Mouse (Mus musculus) kidney, embryonic 15.5 days (tissue): Measurements from ENCODE around the gene Igsf11. TPM values are rescaled to one million over a fixed set of nuclear protein-coding genes. Genes with fewer than 3 reads are reported as not detected.
A peak's percentile ranks its signal among the peaks of the same experiment; 100 is the strongest.

Experiments
- ATAC-seq: fragments of 200-750 bp; cut with Nextera tagmentation; replicated peaks from 2 replicates; pipeline ENCODE4 v1.8.0; 2017; ENCODE audit warnings: moderate TSS enrichment; ENCODE audit not compliant: low FRiP score
- H3K27ac ChIP-seq: fragments of 300-500 bp; sonication (generic); 2 replicates; pipeline ENCODE4 v1.5.1; 2015; ENCODE audit warnings: mild to moderate bottlenecking, inconsistent platforms
- H3K27me3 ChIP-seq: fragments of 300-500 bp; sonication (generic); 2 replicates; pipeline ENCODE4 v1.6.1; 2015; ENCODE audit warnings: inconsistent platforms
- H3K36me3 ChIP-seq: fragments of 300-500 bp; sonication (generic); 2 replicates; pipeline ENCODE4 v1.6.1; 2015; ENCODE audit warnings: inconsistent platforms
- H3K4me1 ChIP-seq: fragments of 300-500 bp; sonication (generic); 2 replicates; pipeline ENCODE4 v1.6.1; 2015; ENCODE audit warnings: inconsistent platforms
- H3K4me2 ChIP-seq: fragments of 300-500 bp; sonication (generic); 2 replicates; pipeline ENCODE4 v1.6.1; 2015; ENCODE audit warnings: moderate library complexity, mild to moderate bottlenecking, inconsistent platforms
- H3K4me3 ChIP-seq: fragments of 300-500 bp; sonication (generic); replicated peaks from 2 replicates; pipeline ENCODE4 v1.5.1; 2015; ENCODE audit warnings: mild to moderate bottlenecking, inconsistent platforms
- H3K9ac ChIP-seq: fragments of 300-500 bp; sonication (generic); 2 replicates; pipeline ENCODE4 v1.6.1; 2015; ENCODE audit warnings: mild to moderate bottlenecking, inconsistent platforms
- H3K9me3 ChIP-seq: fragments of 300-500 bp; sonication (generic); replicated peaks from 2 replicates; pipeline ENCODE4 v1.6.1; 2016; ENCODE audit warnings: inconsistent platforms
- WGBS: fragments of 180-500 bp; shearing (Covaris S2); methylation state at CpG from one replicate; pipeline ENCODE4 v1.1.7; 2015; ENCODE audit warnings: mixed read lengths; 5-methylcytosine and 5-hydroxymethylcytosine counted together
- polyA plus RNA-seq: library from polyadenylated mRNA; unstranded; fragments of >200 nt; fragmentation: Nextera tagmentation; extraction: Ambion mirVana; gene quantifications from 2 replicates; pipeline ENCODE4 v1.2.1, GENCODE M21; 2015

Igsf11 gene
- polyA plus RNA-seq, 1 experiment from 2014 or later: 2.1 TPM

DNA sequence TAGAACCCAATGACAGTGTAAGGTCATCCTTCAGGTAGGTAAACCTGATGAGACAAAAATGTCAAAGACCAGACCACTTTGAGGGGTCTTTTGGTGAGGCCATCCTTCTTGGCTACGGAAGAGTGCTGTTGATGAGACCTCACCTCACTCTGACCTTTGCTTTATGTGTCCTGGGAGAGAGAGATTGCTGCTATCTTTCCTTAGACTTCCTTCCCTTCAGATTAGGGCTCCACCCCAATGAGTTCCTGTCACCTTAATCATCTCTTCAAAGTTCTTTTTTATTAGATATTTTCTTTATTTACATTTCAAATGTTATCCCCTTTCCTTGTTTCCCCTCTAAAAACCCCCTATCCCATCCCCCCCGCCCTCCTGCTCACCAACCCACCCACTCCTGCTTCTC is 161.3 kb downstream of the Igsf11 start:
- Histone ChIP-seq H3K4me2 (no peak overlapping the region), H3K27ac (no peak overlapping the region), H3K27me3 (peaks cover 27% of the 10 kb centered on the region), H3K9ac (no peak overlapping the region), H3K36me3 (no peaks in the 10 kb centered on the region), H3K4me1 (peaks cover 5% of the 10 kb centered on the region; the same call in 1 of the 2 replicates), H3K9me3 (no peaks in the 10 kb centered on the region), H3K4me3 (no peak overlapping the region)
- WGBS: 74% methylated on average over 2 of the region's 2 CpGs
- ATAC-seq: no peak

DNA sequence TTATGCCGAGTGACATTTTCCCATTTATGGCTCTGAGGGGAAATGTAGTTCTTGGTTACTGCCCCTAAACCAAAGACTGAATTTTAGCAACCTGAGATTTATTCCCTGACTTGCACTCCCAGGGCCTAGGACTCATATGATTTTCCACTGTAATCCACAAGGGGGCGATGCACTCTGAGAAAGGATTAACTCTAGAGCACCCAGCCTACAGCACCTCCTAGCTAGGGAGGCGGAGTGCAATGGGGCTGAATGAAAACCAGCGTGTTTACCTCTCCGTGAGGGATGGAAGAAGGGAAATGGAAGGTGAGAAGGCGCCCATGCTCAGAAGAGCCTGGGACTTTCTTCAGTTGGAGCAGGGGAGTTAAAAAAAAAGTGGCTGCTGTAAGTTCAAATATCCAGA is 163.6 kb downstream of the Igsf11 start:
- Histone ChIP-seq H3K27me3 (peaks cover 27% of the 10 kb centered on the region), H3K4me2 (no peak overlapping the region), H3K4me1 (peaks cover 5% of the 10 kb centered on the region; the same call in 1 of the 2 replicates), H3K9ac (no peak overlapping the region), H3K9me3 (no peaks in the 10 kb centered on the region), H3K27ac (no peak overlapping the region), H3K36me3 (no peaks in the 10 kb centered on the region), H3K4me3 (no peak overlapping the region)
- ATAC-seq: peak; percentile 63
- 27% methylated on average over 6 of the region's 6 CpGs for WGBS

DNA sequence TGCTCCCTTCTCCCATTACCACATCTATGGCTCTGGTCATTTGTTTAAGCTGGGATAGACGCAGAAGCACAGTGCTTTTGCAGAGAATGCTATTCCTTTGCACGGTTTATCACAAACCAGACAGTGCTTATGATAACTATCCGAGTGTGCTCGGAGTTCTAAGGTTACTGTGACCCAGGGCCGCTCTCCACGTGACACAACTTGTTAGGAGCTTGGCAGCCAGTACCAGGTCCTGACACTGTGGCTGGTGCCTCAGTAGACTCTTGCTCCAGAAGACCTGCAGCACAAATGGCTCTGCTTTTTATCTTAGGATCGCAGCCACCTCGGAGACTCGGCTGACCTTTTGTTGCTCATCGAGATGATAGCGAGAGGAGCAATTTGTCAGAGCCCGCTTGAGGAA is 164.5 kb downstream of the Igsf11 start:
- ATAC-seq: no peak
- WGBS: 27% methylated on average over 12 of the region's 12 CpGs
- no peaks in the 10 kb centered on the region for H3K9me3 ChIP-seq
- H3K36me3 ChIP-seq: no peaks in the 10 kb centered on the region
- H3K4me2 ChIP-seq: peak overlapping the region; percentile 19; the same call in 1 of the 2 replicates
- H3K4me1 ChIP-seq: peaks cover 5% of the 10 kb centered on the region; the same call in 1 of the 2 replicates
- no peak overlapping the region for H3K27ac ChIP-seq
- H3K9ac ChIP-seq: no peak overlapping the region
- no peak overlapping the region for H3K4me3 ChIP-seq
- H3K27me3 ChIP-seq: peaks cover 20% of the 10 kb centered on the region

DNA sequence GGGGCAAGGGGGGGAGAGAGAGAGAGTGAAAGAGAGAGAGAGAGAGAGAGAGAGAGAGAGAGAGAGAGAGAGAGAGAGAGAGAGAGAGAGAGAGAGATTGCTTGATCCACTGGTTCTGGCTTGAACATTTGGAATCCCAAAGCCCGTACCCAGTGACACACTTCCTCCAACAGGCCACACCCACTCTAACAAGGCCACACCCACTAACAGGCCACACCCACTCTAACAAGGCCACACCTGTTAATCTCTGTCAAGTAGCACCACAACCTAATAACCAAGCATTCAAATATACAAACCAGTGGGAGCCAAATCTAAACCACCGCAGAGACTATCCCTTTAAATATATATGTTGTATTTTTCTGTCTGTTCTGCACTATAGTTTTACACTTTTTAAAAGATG is 166.4 kb downstream of the Igsf11 start:
- Histone ChIP-seq H3K4me1 (peaks cover 5% of the 10 kb centered on the region; the same call in 1 of the 2 replicates), H3K36me3 (no peaks in the 10 kb centered on the region), H3K27me3 (peaks cover 14% of the 10 kb centered on the region; the same call in 1 of the 2 replicates), H3K27ac (no peak overlapping the region), H3K9ac (no peak overlapping the region), H3K4me3 (no peak overlapping the region), H3K4me2 (no peak overlapping the region), H3K9me3 (no peaks in the 10 kb centered on the region)
- no peak for ATAC-seq
- WGBS: 87% methylated on average over 2 of the region's 2 CpGs

DNA sequence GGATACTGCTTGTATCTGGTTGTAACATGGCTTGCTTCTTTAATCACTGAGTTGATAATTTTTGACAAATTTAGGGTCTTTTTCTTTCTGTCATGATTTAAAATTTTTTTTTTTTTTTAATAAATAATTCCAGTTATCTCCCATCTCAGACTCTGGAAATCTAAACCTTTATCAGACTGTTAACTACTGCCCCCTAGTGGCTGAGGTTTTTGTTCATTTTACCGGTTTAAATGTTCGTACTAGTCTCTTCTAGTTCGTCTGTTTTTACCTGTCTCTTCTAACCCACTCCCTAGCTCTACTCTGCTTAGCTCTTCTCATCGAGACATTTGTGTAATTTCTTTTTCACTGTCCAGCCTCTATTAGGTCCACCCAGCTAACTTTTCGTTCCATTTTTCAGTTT is 170.1 kb downstream of the Igsf11 start:
- no peak overlapping the region for H3K4me3 ChIP-seq
- no peaks in the 10 kb centered on the region for H3K27me3 ChIP-seq
- no peak overlapping the region for H3K27ac ChIP-seq
- no peak overlapping the region for H3K4me2 ChIP-seq
- no peaks in the 10 kb centered on the region for H3K36me3 ChIP-seq
- H3K9me3 ChIP-seq: no peaks in the 10 kb centered on the region
- WGBS: 33% methylated on average over 5 of the region's 5 CpGs
- no peak for ATAC-seq
- no peaks in the 10 kb centered on the region for H3K4me1 ChIP-seq
- H3K9ac ChIP-seq: no peak overlapping the region

DNA sequence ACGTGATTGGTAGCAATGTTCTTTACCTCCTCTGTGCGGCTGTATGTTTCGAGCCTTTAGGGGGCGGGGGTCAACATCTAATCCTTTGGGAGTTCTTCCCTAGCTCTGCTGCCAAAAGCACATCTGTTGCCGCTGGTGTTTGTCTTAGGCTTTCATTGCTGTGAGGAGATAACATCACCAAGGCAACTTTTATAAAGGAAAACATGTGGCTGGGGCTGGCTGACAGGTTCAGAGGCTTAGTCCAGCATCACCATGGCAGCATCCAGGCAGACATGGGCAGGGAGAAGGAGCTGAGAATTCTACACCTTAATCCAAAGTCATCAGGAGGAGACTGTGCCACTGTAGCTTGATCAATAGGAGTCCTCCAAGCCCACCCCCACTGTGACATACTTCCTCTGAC is 173.1 kb downstream of the Igsf11 start:
- Histone ChIP-seq H3K36me3 (no peaks in the 10 kb centered on the region), H3K27ac (no peak overlapping the region), H3K9me3 (no peaks in the 10 kb centered on the region), H3K4me2 (no peak overlapping the region), H3K4me1 (no peaks in the 10 kb centered on the region), H3K9ac (no peak overlapping the region), H3K4me3 (no peak overlapping the region), H3K27me3 (no peaks in the 10 kb centered on the region)
- WGBS: 57% methylated on average over 5 of the region's 5 CpGs
- ATAC-seq: no peak

DNA sequence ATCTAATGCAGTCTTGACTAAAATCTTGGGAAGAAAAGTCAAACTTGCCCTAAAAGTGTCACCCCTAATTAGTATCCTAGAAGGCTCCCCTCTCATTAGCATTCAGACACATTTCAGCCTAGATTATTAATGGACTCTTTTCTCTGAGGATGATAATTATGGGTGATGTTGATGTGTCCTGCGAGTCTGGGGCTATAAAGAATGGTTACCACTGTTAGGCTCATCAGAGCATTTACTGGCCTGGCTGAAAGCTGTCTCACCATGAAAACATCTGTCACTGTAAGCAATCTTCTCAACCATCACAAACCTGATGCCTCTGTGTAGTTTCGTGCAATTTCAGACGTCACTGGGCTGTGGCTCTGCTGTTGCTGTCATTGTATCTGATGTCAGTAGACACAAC is 179.0 kb downstream of the Igsf11 start:
- no peak for ATAC-seq

More for the DNA sequence above, 179.0 kb downstream of the Igsf11 start:
- Histone ChIP-seq H3K27ac (no peak overlapping the region), H3K9ac (no peak overlapping the region), H3K9me3 (no peaks in the 10 kb centered on the region), H3K4me1 (no peaks in the 10 kb centered on the region), H3K4me2 (no peak overlapping the region), H3K4me3 (no peak overlapping the region), H3K36me3 (no peaks in the 10 kb centered on the region), H3K27me3 (no peaks in the 10 kb centered on the region)
- 52% methylated on average over 3 of the region's 3 CpGs for WGBS

Other genes with a start within 250 kb of the Igsf11 start
- gene Arhgap31, start 179.4 kb upstream of the Igsf11 start, polyA plus RNA-seq: 10.4 and 12.6 TPM in 2 replicates
- gene B4galt4, start 150.4 kb upstream of the Igsf11 start, polyA plus RNA-seq: 29.0 and 30.6 TPM in 2 replicates
- gene Upk1b, start 92.3 kb upstream of the Igsf11 start, polyA plus RNA-seq: 4.9 and 10.1 TPM in 2 replicates
- gene 4930435E12Rik, start 63.9 kb upstream of the Igsf11 start, polyA plus RNA-seq: not detected in 2 replicates